Mouse (Mus musculus): ENCODE data around the gene Prkag2. TPM values are rescaled to one million over a fixed set of nuclear protein-coding genes. Genes with fewer than 3 reads are reported as not detected.

Gene Prkag2
- polyA plus RNA-seq, 1 experiment, result 1.1 TPM

DNA sequence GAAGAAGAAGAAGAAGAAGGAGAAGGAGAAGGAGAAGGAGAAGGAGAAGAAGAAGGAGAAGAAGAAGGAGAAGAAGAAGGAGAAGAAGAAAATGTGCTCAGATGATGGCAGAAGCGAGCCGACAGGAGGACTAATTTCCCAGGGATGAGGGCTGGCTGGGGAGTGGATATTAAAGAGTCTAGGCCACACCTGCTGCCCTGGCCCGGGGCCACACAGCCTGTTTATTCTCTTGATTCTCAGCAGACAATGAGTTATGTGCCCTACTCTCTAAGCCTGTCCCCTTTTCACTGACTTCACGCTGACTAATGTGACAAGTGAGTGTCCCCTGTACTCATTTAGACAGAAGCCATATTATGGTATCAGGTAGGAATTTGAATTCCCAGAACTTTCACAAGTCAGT lies 11.8 kb downstream of the Prkag2 start:
- H3K4me3 ChIP-seq (replicated peaks), result no peak overlapping the region
- TF ChIP-seq FLI1 (IDR thresholded peaks at IDR 0.05; ENCODE audit: low read length), result no peak
- no peak for TF ChIP-seq GATA1 (IDR thresholded peaks at IDR 0.05; ENCODE audit: borderline replicate concordance, low read length)
- H3K27me3 ChIP-seq (replicated peaks), result peaks cover 41% of the 10 kb centered on the region
- no peaks in the 10 kb centered on the region for H3K36me3 ChIP-seq (replicated peaks; ENCODE audit: low read length)
- H3K4me1 ChIP-seq, result peaks cover 22% of the 10 kb centered on the region
- no peaks in the 10 kb centered on the region for H3K9me3 ChIP-seq

- peaks cover 22% of the 10 kb centered on the region for H3K4me1 ChIP-seq
- H3K9me3 ChIP-seq, result no peaks in the 10 kb centered on the region
- no peak for TF ChIP-seq GATA1 (IDR thresholded peaks at IDR 0.05; ENCODE audit: borderline replicate concordance, low read length)
- TF ChIP-seq FLI1 (IDR thresholded peaks at IDR 0.05; ENCODE audit: low read length), result no peak
- H3K4me3 ChIP-seq (replicated peaks), result no peak overlapping the region
- no peaks in the 10 kb centered on the region for H3K36me3 ChIP-seq (replicated peaks; ENCODE audit: low read length)
- peaks cover 39% of the 10 kb centered on the region for H3K27me3 ChIP-seq (replicated peaks)
Measured at GRCm38 (mm10) chr5:25088111-25088510, 12.3 kb downstream of the Prkag2 start.

DNA sequence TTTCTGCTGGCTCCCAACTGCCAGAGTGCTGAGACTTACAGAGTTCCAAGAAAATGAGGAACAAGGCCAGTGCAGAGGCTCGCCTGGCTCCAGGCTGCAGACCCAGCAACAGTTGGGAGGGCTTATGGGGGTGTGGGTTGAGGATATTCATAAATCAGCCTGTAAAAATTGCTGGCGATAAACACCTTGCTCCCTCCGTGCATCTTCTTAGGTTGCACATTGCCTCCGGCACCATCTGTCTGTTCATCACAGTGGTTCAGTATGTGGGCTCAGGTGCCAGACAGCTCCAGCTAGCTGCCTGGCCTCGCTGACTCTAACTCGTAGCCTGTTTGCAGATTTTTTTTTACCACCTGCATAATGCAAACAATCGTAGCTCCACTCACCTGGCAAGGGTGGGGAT lies 13.4 kb downstream of the Prkag2 start:
- Histone ChIP-seq H3K27me3 (replicated peaks) (peaks cover 37% of the 10 kb centered on the region), H3K36me3 (replicated peaks; ENCODE audit: low read length) (no peaks in the 10 kb centered on the region), H3K9me3 (no peaks in the 10 kb centered on the region), H3K4me1 (peaks cover 16% of the 10 kb centered on the region), H3K4me3 (replicated peaks) (no peak overlapping the region)
- TF ChIP-seq GATA1 (IDR thresholded peaks at IDR 0.05; ENCODE audit: borderline replicate concordance, low read length), result no peak
- TF ChIP-seq FLI1 (IDR thresholded peaks at IDR 0.05; ENCODE audit: low read length), result no peak

GRCm38 (mm10) chr5:25086234-25086633 lies 14.2 kb downstream of the Prkag2 start:
- TF ChIP-seq GATA1 (IDR thresholded peaks at IDR 0.05; ENCODE audit: borderline replicate concordance, low read length) (no peak), FLI1 (IDR thresholded peaks at IDR 0.05; ENCODE audit: low read length) (no peak)
- Histone ChIP-seq H3K4me1 (peaks cover 24% of the 10 kb centered on the region), H3K4me3 (replicated peaks) (no peak overlapping the region)

GRCm38 (mm10) chr5:25085170-25085569 lies 15.3 kb downstream of the Prkag2 start:
- Histone ChIP-seq H3K36me3 (replicated peaks; ENCODE audit: low read length) (no peaks in the 10 kb centered on the region), H3K9me3 (no peaks in the 10 kb centered on the region), H3K27me3 (replicated peaks) (peaks cover 40% of the 10 kb centered on the region), H3K4me3 (replicated peaks) (no peak overlapping the region), H3K4me1 (peaks cover 30% of the 10 kb centered on the region)
- TF ChIP-seq GATA1 (IDR thresholded peaks at IDR 0.05; ENCODE audit: borderline replicate concordance, low read length) (no peak), FLI1 (IDR thresholded peaks at IDR 0.05; ENCODE audit: low read length) (no peak)

More at GRCm38 (mm10) chr5:25086234-25086633, 14.2 kb downstream of the Prkag2 start:
- Histone ChIP-seq H3K9me3 (no peaks in the 10 kb centered on the region), H3K36me3 (replicated peaks; ENCODE audit: low read length) (no peaks in the 10 kb centered on the region), H3K27me3 (replicated peaks) (peaks cover 39% of the 10 kb centered on the region)

DNA sequence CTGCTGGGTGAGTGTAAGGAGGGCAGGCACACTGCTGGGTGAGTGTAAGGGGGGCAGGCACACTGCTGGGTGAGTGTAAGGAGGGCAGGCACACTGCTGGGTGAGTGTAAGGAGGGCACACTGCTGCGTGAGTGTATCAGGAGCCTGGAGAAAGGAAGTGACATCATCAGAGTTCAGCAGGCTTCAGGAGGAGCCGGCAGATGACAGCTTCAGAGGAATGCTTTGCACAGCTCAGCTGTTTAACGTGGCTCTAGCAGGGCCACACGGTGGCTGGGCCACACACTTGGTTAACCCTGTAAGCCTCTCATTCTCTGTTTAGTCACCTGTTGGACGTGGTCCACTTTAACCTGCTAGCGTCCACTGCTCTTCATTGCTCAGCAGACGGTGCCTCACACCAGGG lies 16.6 kb downstream of the Prkag2 start:
- TF ChIP-seq FLI1 (IDR thresholded peaks at IDR 0.05; ENCODE audit: low read length), result no peak
- no peak for TF ChIP-seq GATA1 (IDR thresholded peaks at IDR 0.05; ENCODE audit: borderline replicate concordance, low read length)
- H3K27me3 ChIP-seq (replicated peaks), result peaks cover 46% of the 10 kb centered on the region
- H3K36me3 ChIP-seq (replicated peaks; ENCODE audit: low read length), result no peaks in the 10 kb centered on the region
- H3K4me1 ChIP-seq, result peaks cover 30% of the 10 kb centered on the region
- peak overlapping the region; percentile 46 for H3K4me3 ChIP-seq (replicated peaks)
- no peaks in the 10 kb centered on the region for H3K9me3 ChIP-seq

DNA sequence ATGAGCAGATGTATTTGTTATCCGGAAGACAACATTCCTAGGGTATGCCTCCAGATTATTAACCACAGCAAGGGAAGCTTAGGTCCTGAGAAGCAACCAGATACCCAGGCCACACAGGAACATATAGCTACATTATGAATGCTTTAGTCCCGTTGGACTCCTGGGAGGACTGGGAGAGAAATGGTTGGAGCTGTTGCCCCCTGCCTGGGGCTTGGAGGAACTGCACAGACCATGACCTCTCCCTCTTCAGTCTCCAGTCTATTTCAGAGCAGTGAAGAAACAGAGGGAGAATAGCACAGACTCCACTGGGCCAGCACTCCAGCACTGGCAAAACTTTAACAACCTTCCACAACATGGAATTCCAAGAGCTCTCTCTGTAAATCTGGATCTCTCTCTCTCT lies 17.9 kb downstream of the Prkag2 start:
- H3K36me3 ChIP-seq (replicated peaks; ENCODE audit: low read length), result no peaks in the 10 kb centered on the region
- TF ChIP-seq FLI1 (IDR thresholded peaks at IDR 0.05; ENCODE audit: low read length) (no peak), GATA1 (IDR thresholded peaks at IDR 0.05; ENCODE audit: borderline replicate concordance, low read length) (no peak)
- H3K4me1 ChIP-seq, result peaks cover 30% of the 10 kb centered on the region
- H3K27me3 ChIP-seq (replicated peaks), result peaks cover 47% of the 10 kb centered on the region
- no peaks in the 10 kb centered on the region for H3K9me3 ChIP-seq
- H3K4me3 ChIP-seq (replicated peaks), result no peak overlapping the region

DNA sequence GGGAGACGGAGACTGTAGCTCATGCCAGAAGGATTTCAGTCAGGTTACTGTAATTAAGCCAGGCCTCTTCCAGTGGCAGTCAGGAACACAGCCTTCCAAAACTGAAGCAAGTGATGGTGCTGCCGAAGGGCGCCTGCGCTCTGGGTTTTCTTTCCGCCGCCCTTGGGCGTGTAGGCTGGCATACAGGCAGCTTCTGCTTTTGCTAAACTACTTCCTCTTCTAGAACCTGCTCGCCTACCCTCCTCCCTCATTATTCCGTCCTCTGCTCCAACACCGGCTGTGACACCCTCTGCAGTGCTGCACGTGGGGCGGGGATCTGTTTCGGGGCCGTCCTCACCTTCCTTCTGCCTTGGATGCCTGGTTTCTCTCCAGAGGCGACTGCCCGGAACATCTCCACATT lies 18.9 kb downstream of the Prkag2 start:
- Histone ChIP-seq H3K4me1 (peaks cover 33% of the 10 kb centered on the region), H3K4me3 (replicated peaks) (peak overlapping the region; percentile 87)

GRCm38 (mm10) chr5:25080994-25081393 lies 19.4 kb downstream of the Prkag2 start:
- Histone ChIP-seq H3K4me3 (replicated peaks) (peak overlapping the region; percentile 87), H3K4me1 (peaks cover 33% of the 10 kb centered on the region), H3K36me3 (replicated peaks; ENCODE audit: low read length) (no peaks in the 10 kb centered on the region), H3K27me3 (replicated peaks) (peaks cover 37% of the 10 kb centered on the region), H3K9me3 (no peaks in the 10 kb centered on the region)
- no peak for TF ChIP-seq FLI1 (IDR thresholded peaks at IDR 0.05; ENCODE audit: low read length)

More for the DNA sequence above, 18.9 kb downstream of the Prkag2 start:
- Histone ChIP-seq H3K9me3 (no peaks in the 10 kb centered on the region), H3K36me3 (replicated peaks; ENCODE audit: low read length) (no peaks in the 10 kb centered on the region), H3K27me3 (replicated peaks) (peaks cover 40% of the 10 kb centered on the region)
- TF ChIP-seq GATA1 (IDR thresholded peaks at IDR 0.05; ENCODE audit: borderline replicate concordance, low read length) (no peak), FLI1 (IDR thresholded peaks at IDR 0.05; ENCODE audit: low read length) (no peak)

DNA sequence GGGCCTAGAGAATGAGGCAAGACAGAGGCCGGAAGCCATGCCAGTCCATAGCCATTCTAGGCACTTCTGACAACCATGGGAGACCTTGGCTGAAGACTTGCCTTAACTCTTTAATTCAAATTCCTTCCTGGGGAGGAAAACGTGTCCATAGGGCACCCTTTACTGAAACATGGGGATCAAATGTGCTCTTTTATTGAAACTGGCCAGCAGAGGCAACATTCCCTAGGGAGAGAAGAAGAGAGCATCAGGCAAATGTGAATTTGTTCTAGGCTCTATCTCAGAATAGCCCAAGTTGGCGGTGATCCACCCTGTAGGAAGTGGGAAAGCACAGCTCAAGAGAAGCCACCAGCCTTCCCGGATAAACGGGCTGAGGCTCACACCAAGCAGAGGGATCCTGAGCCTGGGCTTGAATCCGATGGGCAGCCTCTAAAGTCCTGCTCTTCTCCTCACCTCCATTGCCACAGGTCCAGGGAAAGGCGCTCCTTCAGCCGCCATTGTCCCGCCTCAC lies 19.9 kb downstream of the Prkag2 start:
- Histone ChIP-seq H3K36me3 (replicated peaks; ENCODE audit: low read length) (no peaks in the 10 kb centered on the region), H3K4me1 (peaks cover 33% of the 10 kb centered on the region), H3K27me3 (replicated peaks) (peaks cover 39% of the 10 kb centered on the region), H3K4me3 (replicated peaks) (no peak overlapping the region), H3K9me3 (no peaks in the 10 kb centered on the region)
- no peak for TF ChIP-seq GATA1 (IDR thresholded peaks at IDR 0.05; ENCODE audit: borderline replicate concordance, low read length)
- no peak for TF ChIP-seq FLI1 (IDR thresholded peaks at IDR 0.05; ENCODE audit: low read length)
